Mouse (Mus musculus) lung, adult 2 months (tissue): Measurements from ENCODE around the gene Hnrnph1. TPM values are rescaled to one million over a fixed set of nuclear protein-coding genes. Genes with fewer than 3 reads are reported as not detected.

Experiments
- DNase-seq: peaks from one replicate; pipeline ENCODE4 v3.0.0; 2022
- H3K4me1 ChIP-seq: fragments of 200-500 bp; 2 replicates; pipeline ENCODE4 v1.6.1; 2011; ENCODE audit warnings: low read length; ENCODE audit not compliant: control insufficient read depth, insufficient read depth
- H3K4me3 ChIP-seq: fragments of 200-500 bp; replicated peaks from 2 replicates; pipeline ENCODE3; 2011; ENCODE audit warnings: low read depth, mild to moderate bottlenecking, control low read depth, low read length; ENCODE audit errors: extremely low read depth
- CTCF ChIP-seq: fragments of 200-500 bp; IDR thresholded peaks from 2 replicates; pipeline ENCODE4 v1.5.1; 2011; ENCODE audit warnings: mild to moderate bottlenecking, low read length, control low read depth; ENCODE audit not compliant: insufficient read depth
- POLR2A ChIP-seq: fragments of 200-500 bp; IDR thresholded peaks from 2 replicates; pipeline ENCODE4 v1.6.1; 2011; ENCODE audit warnings: low read depth, mild to moderate bottlenecking, control low read depth, low read length, borderline replicate concordance; ENCODE audit errors: extremely low read depth
- WGBS: fragments of 180-500 bp; shearing (Covaris S2); methylation state at CpG from one replicate; pipeline ENCODE4 v1.1.7; 2018; 5-methylcytosine and 5-hydroxymethylcytosine counted together
- polyA plus RNA-seq: library from polyadenylated mRNA; depleted of rRNA; stranded (reverse); fragments of >200 nt; gene quantifications from 2 replicates; pipeline ENCODE4 v1.2.3, GENCODE M21; 2012; rRNA removed

The Hnrnph1 gene
- polyA plus RNA-seq, 1 experiment: 94.9 TPM

GRCm38 (mm10) chr11:50430277-50431133 lies 53.7 kb downstream of the Hnrnph1 start, which contains the start of gene Rufy1:
Gene Rufy1 (minus strand): TSS chr11:50431125.
- H3K4me1 ChIP-seq: no peaks in the 10 kb centered on the region
- TF ChIP-seq POLR2A: 0 out of 2 replicates have a peak, but pooled peaks have one; percentile 6
- no peak for TF ChIP-seq CTCF
- peak; percentile 90 for DNase-seq
- WGBS: under 1% methylated on average over 90 of the region's 90 CpGs
- peak within 1 kb of the TSS; percentile 88 for H3K4me3 ChIP-seq

DNA sequence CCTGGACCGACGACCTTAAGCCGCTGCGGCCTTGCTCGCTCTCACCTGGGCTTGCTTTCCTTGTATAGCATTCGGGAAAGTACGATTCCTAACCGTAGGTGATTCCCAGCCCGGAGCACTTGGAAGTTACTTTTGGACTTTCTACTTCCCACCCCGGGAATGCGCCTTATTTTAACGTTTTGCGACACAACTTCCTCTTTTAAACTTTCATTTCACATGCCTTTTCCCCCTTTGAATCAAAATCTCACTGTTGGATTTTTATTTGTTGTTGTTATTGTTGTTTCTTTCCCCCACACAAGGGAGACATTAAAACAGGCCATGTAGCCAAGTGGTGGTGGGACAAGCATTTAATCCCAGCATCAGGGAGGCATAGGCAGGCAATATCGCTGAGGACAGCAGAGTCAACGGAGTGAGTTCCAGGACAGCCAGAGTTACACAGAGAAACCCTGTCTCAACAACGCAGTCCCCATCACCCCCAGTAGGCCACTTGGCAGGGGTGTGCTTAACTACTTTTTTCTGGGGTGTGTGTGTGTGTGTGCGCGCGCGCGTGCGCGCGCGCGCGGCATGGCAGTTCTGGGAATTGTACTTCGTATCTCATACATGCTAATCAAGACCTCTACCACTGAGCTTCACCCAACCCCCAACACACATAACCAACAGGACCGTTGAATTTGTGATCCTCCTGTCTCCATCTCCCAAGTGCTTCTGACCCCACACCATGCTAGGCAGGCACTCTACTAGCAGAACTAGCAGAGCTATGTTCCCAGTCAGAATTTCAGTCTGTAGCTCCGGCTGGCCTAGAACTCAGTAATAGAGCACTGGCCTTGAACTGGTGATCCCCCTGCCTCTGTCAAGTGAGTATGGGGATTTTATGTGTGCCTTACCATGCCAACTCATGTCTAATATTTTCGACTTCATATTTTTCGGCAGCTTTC lies 54.6 kb downstream of the Hnrnph1 start:
- DNase-seq: peak; percentile 33
- TF ChIP-seq CTCF (no peak), POLR2A (peak; percentile 43; the same call in 1 of the 2 replicates)
- WGBS: 34% methylated on average over 32 of the region's 32 CpGs
- Histone ChIP-seq H3K4me3 (peak overlapping the region; percentile 88), H3K4me1 (no peaks in the 10 kb centered on the region)

DNA sequence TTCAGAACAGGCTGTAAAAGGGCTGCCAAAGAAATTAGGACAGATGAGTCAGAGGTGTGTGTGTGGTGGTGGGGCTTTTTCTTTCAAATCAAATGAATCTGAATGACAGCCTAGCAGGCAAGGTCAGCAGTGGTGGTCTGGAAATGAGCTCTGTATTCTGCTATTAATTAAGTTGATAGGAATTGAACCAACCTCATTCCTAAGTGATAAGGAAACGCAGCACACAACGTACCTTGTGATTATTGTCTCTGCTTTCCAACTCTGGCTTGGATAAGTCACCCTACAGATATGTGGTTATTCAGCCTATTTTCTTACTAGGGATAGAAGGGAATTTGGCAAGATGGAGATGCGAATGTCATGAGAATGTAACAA lies 55.3 kb downstream of the Hnrnph1 start:
- TF ChIP-seq CTCF (no peak), POLR2A (no peak)
- Histone ChIP-seq H3K4me1 (no peaks in the 10 kb centered on the region), H3K4me3 (no peak overlapping the region)
- no peak for DNase-seq
- WGBS: 88% methylated on average over 3 of the region's 3 CpGs

DNA sequence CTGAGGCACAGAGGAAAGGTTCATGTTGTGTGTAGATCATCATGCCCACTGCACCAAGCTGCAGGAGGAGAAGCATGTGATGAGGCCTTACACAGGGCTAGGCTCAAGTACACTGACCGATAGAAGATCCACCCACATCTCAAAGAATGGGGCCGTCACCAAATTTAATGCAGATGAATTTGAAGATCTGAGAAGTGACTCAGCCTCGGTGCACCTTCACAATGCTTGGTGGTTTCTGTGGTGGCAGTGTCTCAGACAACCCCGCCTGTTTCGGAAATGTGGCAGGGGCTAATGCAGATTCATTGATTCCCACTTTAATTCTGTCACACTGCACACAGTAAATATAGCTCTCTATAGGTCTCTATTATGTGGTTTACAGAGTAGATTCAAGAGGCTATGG lies 56.1 kb downstream of the Hnrnph1 start:
- no peak overlapping the region for H3K4me3 ChIP-seq
- WGBS: 87% methylated on average over 5 of the region's 5 CpGs
- no peaks in the 10 kb centered on the region for H3K4me1 ChIP-seq
- no peak for DNase-seq
- TF ChIP-seq CTCF: no peak
- TF ChIP-seq POLR2A: no peak

Other genes starting within 250 kb of the Hnrnph1 start
- 66.1 and 68.4 TPM in 2 replicates for gene Tbc1d9b, start 245.6 kb upstream of the Hnrnph1 start, polyA plus RNA-seq
- 2.7 and 4.5 TPM in 2 replicates for gene Mrnip, start 202.5 kb upstream of the Hnrnph1 start, polyA plus RNA-seq
- 249 and 251 TPM in 2 replicates for gene Sqstm1, start 166.2 kb upstream of the Hnrnph1 start, polyA plus RNA-seq
- gene Mgat4b, start 166.1 kb upstream of the Hnrnph1 start, polyA plus RNA-seq: 77.4 and 91.7 TPM in 2 replicates
- 106 and 119 TPM in 2 replicates for gene Ltc4s, start 138.4 kb upstream of the Hnrnph1 start, polyA plus RNA-seq
- 19.5 and 22.5 TPM in 2 replicates for gene Maml1, start 84.7 kb upstream of the Hnrnph1 start, polyA plus RNA-seq
- 38.3 and 62.3 TPM in 2 replicates for gene Canx, start 51.3 kb upstream of the Hnrnph1 start, polyA plus RNA-seq
- gene Cby3, start 22.5 kb upstream of the Hnrnph1 start, polyA plus RNA-seq: 0.24 and 0.25 TPM in 2 replicates
- 20.0 and 22.1 TPM in 2 replicates for gene Rufy1, start 54.1 kb downstream of the Hnrnph1 start, polyA plus RNA-seq
- gene Adamts2, start 225.1 kb downstream of the Hnrnph1 start, polyA plus RNA-seq: 27.4 and 32.8 TPM in 2 replicates